Mouse (Mus musculus): ENCODE measurements at regions not wholly inside any gene's neighbourhood (a gene's known extent, or its start where the extent isn't known, plus 50 kb on each side); places are given as distances from the start of the nearest gene placed in this dataset.

- Histone ChIP-seq H3K4me2 (no peak overlapping the region), H3K9me3 (no peaks in the 10 kb centered on the region), H3K27ac (no peak overlapping the region), H3K9ac (no peak overlapping the region), H3K4me3 (no peak overlapping the region), H3K36me3 (no peaks in the 10 kb centered on the region), H3K27me3 (no peaks in the 10 kb centered on the region), H3K4me1 (no peaks in the 10 kb centered on the region)
- 69% methylated on average over 7 of the region's 7 CpGs for WGBS
- no peak for ATAC-seq (ENCODE audit: borderline replicate concordance, extremely low read depth, low FRiP score, low TSS enrichment)
Measured at GRCm38 (mm10) chr3:143954822-143955221, 250.2 kb downstream of the Lmo4 start.

DNA sequence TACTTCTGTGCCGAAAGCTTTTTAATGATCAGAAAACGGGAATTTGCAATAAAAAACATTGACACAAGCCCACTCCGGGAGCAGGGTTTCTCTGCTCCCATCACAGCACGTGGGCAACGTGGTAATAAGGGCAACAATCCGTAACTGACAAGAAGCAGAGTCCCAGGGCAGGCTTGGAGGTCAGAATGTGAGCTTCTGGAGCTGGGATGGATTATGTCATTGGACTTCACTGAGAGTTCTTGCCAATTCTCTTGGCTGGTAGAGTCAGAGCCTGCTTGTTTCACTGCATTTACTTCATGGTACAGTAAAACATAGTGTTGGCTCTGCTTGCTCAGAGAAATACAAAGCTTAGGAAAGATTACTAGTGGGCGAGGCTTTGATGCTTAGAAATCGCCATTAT, 252.7 kb downstream of the Lmo4 start:
- Histone ChIP-seq H3K9me3 (no peaks in the 10 kb centered on the region), H3K27ac (no peak overlapping the region), H3K27me3 (no peaks in the 10 kb centered on the region), H3K4me2 (no peak overlapping the region), H3K4me1 (peaks cover 2% of the 10 kb centered on the region; the same call in 1 of the 2 replicates), H3K4me3 (no peak overlapping the region), H3K36me3 (no peaks in the 10 kb centered on the region), H3K9ac (no peak overlapping the region)
- WGBS: 65% methylated on average over 8 of the region's 8 CpGs
- no peak for ATAC-seq (ENCODE audit: borderline replicate concordance, extremely low read depth, low FRiP score, low TSS enrichment)

DNA sequence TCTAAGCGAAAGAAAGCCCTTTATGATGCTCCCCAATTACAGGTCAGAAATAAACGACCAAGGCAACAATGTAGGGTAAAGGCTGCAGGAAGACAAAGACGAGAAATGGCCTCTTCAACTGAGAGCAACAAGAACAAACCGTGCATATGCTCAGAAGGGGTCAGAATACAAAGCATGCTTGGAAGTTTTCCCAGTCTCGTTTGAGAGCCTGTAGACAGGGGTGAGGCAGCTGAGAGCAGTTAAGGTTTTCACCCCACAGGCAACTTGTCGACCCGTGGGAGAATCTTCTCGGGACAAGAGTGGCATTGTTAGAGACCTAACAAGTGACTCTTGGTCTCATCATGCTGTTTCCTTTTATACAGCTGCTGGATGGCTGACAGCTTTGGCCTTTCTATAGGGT, 255.4 kb downstream of the Lmo4 start:
- H3K4me3 ChIP-seq: no peak overlapping the region
- no peak overlapping the region for H3K4me2 ChIP-seq
- H3K9me3 ChIP-seq: no peaks in the 10 kb centered on the region
- no peaks in the 10 kb centered on the region for H3K27me3 ChIP-seq
- H3K36me3 ChIP-seq: no peaks in the 10 kb centered on the region
- no peak for ATAC-seq (ENCODE audit: borderline replicate concordance, extremely low read depth, low FRiP score, low TSS enrichment)
- H3K27ac ChIP-seq: no peak overlapping the region
- peaks cover 5% of the 10 kb centered on the region; the same call in 1 of the 2 replicates for H3K4me1 ChIP-seq
- no peak overlapping the region for H3K9ac ChIP-seq
- 42% methylated on average over 8 of the region's 8 CpGs for WGBS

DNA sequence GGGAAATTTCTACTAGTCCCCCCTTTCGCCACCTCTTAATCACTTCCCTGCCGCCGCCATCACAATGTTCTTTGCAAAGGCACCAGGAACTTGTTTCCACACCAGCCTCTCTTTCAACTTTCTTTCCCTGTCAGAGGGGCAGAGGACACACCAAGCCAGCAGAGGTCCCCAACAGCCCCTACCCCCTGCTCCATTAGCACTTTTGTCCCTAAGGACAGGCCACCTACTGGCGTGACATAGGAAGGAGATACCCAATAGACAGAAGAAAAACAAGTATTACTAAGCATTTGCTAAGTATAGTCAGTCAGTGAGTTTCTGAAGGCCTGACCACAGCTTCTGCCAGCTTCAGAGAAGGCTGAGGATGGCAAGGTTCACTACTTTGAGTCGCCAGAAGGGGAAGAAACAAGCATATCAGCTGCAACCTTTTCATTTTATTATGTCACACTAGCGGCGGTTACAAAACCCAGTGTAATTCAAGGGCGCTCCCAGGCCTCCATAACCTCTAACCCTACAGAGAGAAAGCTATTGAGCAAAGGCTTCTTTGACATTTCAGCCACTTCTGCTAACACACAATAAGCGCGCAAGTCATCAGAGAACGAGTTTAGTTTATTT, 255.9 kb downstream of the Lmo4 start:
- 82% methylated on average over 11 of the region's 11 CpGs for WGBS
- no peak overlapping the region for H3K4me2 ChIP-seq

DNA sequence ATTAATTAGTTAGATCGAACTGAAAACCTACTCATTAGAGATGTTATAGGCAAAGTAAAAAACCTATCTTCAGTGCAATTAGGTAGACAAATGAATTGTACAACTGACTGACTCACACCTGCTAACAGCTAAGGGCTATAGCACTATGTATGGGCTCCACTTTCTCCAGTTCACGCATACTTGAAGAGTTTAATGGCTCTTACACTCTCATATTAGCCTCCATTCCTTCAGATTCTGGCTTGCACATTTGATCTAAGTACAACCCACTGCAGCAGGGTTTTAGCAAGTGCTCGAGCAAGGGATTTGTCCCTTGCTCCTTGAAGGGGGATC, 257.1 kb downstream of the Lmo4 start:
- WGBS: 78% methylated on average over 3 of the region's 3 CpGs
- Histone ChIP-seq H3K27me3 (no peaks in the 10 kb centered on the region), H3K36me3 (no peaks in the 10 kb centered on the region), H3K4me2 (no peak overlapping the region), H3K9ac (no peak overlapping the region), H3K27ac (no peak overlapping the region), H3K4me1 (peaks cover 5% of the 10 kb centered on the region; the same call in 1 of the 2 replicates), H3K9me3 (no peaks in the 10 kb centered on the region), H3K4me3 (no peak overlapping the region)
- no peak for ATAC-seq (ENCODE audit: borderline replicate concordance, extremely low read depth, low FRiP score, low TSS enrichment)

More for the DNA sequence above, 255.9 kb downstream of the Lmo4 start:
- no peak overlapping the region for H3K4me3 ChIP-seq
- H3K27ac ChIP-seq: no peak overlapping the region
- no peaks in the 10 kb centered on the region for H3K27me3 ChIP-seq
- H3K9me3 ChIP-seq: no peaks in the 10 kb centered on the region
- no peak overlapping the region for H3K9ac ChIP-seq
- ATAC-seq (ENCODE audit: borderline replicate concordance, extremely low read depth, low FRiP score, low TSS enrichment): no peak
- H3K4me1 ChIP-seq: peaks cover 5% of the 10 kb centered on the region; the same call in 1 of the 2 replicates
- H3K36me3 ChIP-seq: no peaks in the 10 kb centered on the region

- Histone ChIP-seq H3K27me3 (no peaks in the 10 kb centered on the region), H3K4me3 (no peak overlapping the region), H3K4me2 (no peak overlapping the region), H3K4me1 (peaks cover 5% of the 10 kb centered on the region; the same call in 1 of the 2 replicates), H3K36me3 (no peaks in the 10 kb centered on the region), H3K9me3 (no peaks in the 10 kb centered on the region), H3K9ac (no peak overlapping the region), H3K27ac (no peak overlapping the region)
- 61% methylated on average over 11 of the region's 11 CpGs for WGBS
- no peak for ATAC-seq (ENCODE audit: borderline replicate concordance, extremely low read depth, low FRiP score, low TSS enrichment)
Measured at GRCm38 (mm10) chr3:143947079-143947937, 257.7 kb downstream of the Lmo4 start.

DNA sequence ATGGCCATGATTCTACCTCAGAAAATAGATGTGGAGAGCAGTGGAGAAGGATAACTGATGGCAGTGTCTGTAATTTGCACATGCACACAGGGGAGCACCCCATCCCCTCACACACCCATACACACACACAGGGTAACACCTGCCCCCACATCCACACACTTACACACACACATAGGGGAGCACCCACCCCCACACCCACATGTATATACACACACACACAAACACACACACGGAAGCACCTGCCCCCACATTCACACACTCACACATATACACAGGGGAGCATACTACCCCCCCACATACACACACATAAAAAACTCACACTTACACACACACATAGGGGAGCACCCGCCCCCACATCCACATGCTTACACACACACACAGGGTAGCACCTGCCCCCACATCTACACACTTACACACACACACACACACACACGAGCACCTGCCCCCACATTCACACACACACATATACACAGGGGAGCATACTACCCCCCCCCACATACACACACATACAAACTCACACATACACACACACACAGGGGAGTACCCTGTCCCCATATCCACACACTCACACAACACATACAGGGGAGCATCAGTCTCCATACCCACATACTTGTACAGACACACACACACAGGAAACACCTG, 265.8 kb downstream of the Lmo4 start:
- Histone ChIP-seq H3K4me2 (no peak overlapping the region), H3K9me3 (no peaks in the 10 kb centered on the region), H3K9ac (no peak overlapping the region), H3K36me3 (no peaks in the 10 kb centered on the region), H3K27me3 (no peaks in the 10 kb centered on the region), H3K4me3 (no peak overlapping the region), H3K4me1 (no peaks in the 10 kb centered on the region), H3K27ac (no peak overlapping the region)
- 92% methylated on average over 3 of the region's 3 CpGs for whole genome bisulfite sequencing
- ATAC-seq (ENCODE audit: borderline replicate concordance, extremely low read depth, low FRiP score, low TSS enrichment): 0 out of 2 replicates have a peak, but pooled peaks have one; percentile 23

- no peaks in the 10 kb centered on the region for H3K4me1 ChIP-seq
- 56% methylated on average over 6 of the region's 6 CpGs for WGBS
- no peaks in the 10 kb centered on the region for H3K27me3 ChIP-seq
- no peak overlapping the region for H3K9ac ChIP-seq
- no peaks in the 10 kb centered on the region for H3K36me3 ChIP-seq
- no peak overlapping the region for H3K4me2 ChIP-seq
- ATAC-seq (ENCODE audit: borderline replicate concordance, extremely low read depth, low FRiP score, low TSS enrichment): no peak
- no peaks in the 10 kb centered on the region for H3K9me3 ChIP-seq
- no peak overlapping the region for H3K27ac ChIP-seq
- no peak overlapping the region for H3K4me3 ChIP-seq
Measured at GRCm38 (mm10) chr3:143925322-143925721, 279.7 kb downstream of the Lmo4 start.

- Histone ChIP-seq H3K36me3 (no peaks in the 10 kb centered on the region), H3K4me1 (no peaks in the 10 kb centered on the region), H3K4me3 (no peak overlapping the region), H3K4me2 (no peak overlapping the region), H3K9ac (no peak overlapping the region), H3K27me3 (no peaks in the 10 kb centered on the region), H3K27ac (no peak overlapping the region), H3K9me3 (no peaks in the 10 kb centered on the region)
- WGBS: 96% methylated on average over 1 of the region's 1 CpGs
- no peak for ATAC-seq (ENCODE audit: borderline replicate concordance, extremely low read depth, low FRiP score, low TSS enrichment)
Measured at GRCm38 (mm10) chr3:143919744-143920143, 285.3 kb downstream of the Lmo4 start.

DNA sequence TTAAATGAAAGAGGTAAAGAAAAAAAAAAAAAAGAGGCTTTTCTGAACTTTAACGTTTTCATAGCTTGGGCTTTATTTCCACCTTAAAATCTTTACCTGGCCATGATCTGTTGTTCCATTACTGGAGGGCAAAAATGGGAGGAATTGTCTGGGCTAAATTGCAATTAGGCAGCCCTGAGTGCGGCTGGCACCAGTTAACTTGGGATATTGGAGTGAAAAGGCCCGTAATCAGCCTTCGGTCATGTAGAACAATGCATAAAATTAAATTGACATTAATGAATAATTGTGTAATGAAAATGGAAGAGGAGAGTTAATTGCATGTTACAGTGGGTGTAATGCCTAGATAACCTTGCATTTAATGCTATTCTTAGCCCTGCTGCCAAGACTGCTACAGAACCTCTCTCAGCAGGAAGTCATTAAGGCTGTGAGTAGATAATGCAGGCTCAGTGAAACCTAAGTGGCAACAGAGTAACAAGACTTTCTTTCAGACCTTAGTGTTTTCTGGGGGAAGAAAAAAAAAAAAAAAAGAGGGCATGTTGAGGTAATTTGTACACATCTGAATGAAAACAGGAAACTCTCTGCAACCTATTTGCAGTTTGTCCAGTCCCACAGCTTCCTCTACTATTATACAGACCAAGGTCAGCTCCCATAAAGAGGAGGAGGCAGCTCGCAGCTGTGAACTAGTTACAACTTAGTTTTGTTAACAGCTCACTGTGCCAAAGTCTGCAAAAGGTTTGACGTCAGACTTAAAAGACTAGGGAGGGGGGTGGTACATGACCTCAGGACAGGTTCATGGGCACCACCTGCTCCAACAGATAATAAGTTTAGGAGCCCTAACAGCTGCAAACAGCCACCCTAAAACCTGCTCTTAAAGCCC, 290.4 kb downstream of the Lmo4 start:
- no peak overlapping the region for H3K4me2 ChIP-seq
- no peaks in the 10 kb centered on the region for H3K36me3 ChIP-seq
- no peak overlapping the region for H3K27ac ChIP-seq
- no peak overlapping the region for H3K9ac ChIP-seq
- no peak overlapping the region for H3K4me3 ChIP-seq
- H3K4me1 ChIP-seq: 0 out of 2 replicates have a peak, but pooled peaks cover 4% of the 10 kb centered on the region
- H3K9me3 ChIP-seq: no peaks in the 10 kb centered on the region
- no peak for ATAC-seq (ENCODE audit: borderline replicate concordance, extremely low read depth, low FRiP score, low TSS enrichment)
- H3K27me3 ChIP-seq: no peaks in the 10 kb centered on the region
- WGBS: 49% methylated on average over 6 of the region's 6 CpGs

DNA sequence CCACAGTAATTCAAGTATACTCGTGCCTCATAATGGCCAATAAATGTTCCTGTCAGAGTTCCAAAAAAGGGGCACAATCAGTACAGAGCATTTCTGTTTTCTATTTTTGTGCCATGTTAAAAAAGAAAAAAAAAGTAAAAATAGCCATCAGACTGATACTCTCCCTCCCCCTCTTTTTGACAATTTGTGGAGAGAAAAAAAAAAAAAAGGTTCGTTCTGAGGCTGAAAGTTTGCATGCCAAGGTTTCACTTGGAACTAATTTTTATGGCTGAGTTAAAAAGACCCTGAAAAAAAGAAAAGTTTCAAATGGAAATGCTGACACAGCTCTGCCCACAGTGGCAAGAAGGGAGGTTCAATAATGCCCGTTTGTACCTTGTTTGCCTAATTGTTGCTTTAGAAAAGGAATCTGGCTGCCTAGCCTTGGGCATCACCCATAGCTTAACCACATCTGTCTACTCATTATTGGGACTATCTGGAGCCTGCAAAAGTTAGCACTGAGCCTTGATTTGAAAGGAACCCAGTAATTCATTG, 291.9 kb downstream of the Lmo4 start:
- Histone ChIP-seq H3K9me3 (no peaks in the 10 kb centered on the region), H3K27ac (no peak overlapping the region), H3K9ac (no peak overlapping the region), H3K27me3 (no peaks in the 10 kb centered on the region), H3K4me3 (no peak overlapping the region), H3K4me1 (0 out of 2 replicates have a peak, but pooled peaks cover 4% of the 10 kb centered on the region), H3K36me3 (no peaks in the 10 kb centered on the region), H3K4me2 (no peak overlapping the region)
- ATAC-seq (ENCODE audit: borderline replicate concordance, extremely low read depth, low FRiP score, low TSS enrichment): no peak
- WGBS: 63% methylated on average over 3 of the region's 3 CpGs
